Mouse (Mus musculus): ENCODE measurements around the gene Dpm1.

Dpm1 gene

DNA sequence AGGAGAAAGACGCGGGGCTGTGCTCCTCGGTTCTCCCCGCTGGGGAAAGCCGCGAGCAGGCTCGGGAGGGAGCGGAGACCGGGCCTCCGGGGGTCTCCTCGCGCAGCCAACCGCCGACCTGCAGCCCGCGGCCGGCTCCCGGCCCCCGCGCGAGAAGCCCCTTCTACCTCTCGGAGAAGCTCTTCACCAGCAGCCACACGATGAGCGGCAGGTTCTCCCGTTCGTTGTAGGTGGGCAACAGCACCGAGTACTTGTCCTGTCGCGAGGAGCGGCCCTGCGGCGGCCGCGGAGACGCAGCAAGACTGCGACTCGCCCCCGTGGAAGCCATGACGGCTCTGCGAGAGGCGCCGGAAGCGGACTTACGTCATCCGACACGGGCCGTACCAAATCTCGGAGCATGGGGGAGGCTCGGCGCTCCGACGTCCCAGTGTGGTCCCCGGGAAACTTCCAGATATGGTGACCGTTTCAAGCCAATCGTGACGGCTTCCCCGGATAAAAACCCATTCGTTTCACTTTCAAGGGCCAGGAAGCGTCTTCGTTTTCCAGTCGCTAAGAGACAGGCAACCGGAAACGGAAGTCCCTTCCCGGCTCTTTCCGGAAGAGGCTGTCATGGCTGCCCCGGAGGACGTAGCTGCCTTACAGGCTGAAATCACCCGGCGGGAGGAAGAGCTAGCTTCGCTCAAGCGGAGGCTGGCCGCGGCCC is at the start of gene Dpm1, which contains the start of the genes Gm20716 and Mocs3:
Gene Dpm1, minus strand, starts transcription at position 566 of the 703 bp plus-strand sequence.
Gene Gm20716, minus strand, starts transcription at position 339 of the 703 bp plus-strand sequence.
Gene Mocs3, plus strand, starts transcription at position 597 of the 703 bp plus-strand sequence.
- DNase-seq (ENCODE audit: extremely low spot score, low spot score) = peak; percentile 96

DNA sequence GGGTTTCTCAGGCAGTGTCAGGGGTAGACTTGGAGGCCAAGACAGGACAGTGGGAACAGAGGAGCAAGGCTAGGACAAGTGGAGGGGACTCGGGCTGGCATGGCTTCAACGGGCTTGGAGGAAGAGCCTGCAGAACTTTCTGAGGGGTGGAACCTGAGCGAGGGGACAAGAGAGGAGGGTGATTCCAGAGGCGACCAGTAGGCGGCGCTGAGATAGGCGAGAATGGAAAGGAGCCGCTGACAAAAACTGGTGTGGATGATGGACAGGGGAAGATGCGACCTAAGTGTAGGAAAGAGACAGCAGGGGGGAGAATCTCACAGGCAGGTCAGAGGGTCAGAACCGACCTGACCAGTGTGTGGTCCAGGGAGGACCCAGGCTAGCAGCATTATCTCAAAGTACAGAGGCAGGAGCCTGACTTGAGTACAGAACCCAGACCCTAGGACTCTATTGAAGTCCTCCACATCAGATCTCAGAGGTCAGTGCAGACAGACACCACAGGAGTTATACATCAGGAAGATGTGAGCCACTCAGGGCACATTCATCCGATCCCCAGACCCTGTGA is 44.1 kb upstream of the Dpm1 start:
- DNase-seq (ENCODE audit: extremely low spot score, low spot score) = peak; percentile 80

DNA sequence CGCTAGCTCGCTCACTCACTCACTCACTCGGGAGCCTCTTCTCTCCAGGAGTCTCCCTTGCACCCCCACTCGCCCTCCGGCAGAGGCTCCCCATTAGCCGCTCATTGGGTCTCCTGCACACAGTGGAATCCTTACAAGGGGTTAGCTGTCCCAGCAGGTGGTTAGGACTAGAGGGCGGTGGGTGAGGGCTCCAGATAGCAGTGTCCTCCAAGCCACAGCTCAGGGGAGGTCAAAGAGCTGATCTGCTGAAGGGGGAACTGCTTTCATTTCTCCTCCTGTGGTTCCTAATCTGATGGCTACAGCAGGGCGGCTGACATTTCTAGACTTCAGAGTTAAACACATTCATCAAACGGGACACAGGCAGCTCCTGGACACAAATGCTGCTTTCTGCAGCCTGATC is 43.0 kb upstream of the Dpm1 start:
- DNase-seq (ENCODE audit: extremely low spot score, low spot score) = no peak

DNA sequence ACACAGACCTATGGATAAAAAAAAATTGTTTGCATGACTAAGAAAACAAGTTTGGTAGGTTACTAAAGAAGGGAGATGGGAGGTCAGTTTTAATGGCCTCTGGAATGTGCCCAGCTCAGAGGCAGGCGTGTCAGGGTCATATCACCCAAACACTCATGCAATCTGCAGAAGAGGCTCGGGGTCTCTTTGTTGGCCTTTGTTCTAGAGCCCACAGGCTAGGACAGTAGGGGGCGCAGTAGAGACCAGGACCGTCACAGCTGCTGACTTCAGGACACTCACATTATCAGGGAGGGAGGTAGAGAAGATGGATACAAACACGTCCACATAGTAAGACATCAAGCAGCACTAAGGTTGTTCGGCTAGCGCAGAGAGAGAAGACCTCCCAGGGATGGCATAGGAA is 37.6 kb upstream of the Dpm1 start:
- DNase-seq (ENCODE audit: extremely low spot score, low spot score) = peak; percentile 63

DNA sequence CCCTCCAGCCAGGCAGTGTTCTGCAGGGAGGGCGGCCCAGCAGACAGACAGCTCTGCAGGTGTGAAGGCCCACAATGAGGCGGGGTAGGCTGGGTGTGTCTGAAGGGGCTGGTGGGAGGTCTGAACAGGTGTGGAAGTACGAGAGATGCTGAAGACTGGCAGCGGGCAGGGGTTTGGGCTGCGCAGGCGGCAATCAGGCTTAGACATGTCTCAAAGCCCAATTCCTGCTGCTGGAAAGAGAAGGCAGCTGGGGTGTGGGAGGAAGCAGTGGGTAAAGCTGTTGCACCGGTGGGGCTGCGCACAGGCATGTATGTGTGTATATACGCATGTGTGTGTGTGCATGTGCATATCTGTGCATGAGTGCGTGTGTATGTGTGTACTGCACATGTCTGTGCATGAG is 30.5 kb upstream of the Dpm1 start:
- no peak for DNase-seq (ENCODE audit: extremely low spot score, low spot score)

DNA sequence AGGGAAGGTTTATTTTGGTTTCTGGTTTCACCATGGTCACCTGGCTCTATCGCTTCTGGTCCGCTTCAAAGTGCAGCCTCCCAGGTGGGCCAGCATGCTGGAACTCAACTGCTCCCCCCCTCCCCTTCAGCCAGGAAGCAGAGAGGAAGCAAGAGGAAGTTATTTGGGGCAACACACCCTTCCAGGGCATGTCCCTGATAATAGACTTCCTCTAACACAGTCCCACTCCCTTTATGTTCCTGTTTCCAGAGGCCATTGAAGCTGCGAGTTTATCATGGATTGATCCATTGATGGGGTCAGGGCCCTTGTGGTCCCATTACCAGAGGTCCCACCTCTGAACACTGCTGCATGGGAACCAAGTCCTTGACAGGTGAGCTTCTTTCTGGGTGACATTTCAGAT is 29.7 kb upstream of the Dpm1 start:
- DNase-seq (ENCODE audit: extremely low spot score, low spot score) = no peak

DNA sequence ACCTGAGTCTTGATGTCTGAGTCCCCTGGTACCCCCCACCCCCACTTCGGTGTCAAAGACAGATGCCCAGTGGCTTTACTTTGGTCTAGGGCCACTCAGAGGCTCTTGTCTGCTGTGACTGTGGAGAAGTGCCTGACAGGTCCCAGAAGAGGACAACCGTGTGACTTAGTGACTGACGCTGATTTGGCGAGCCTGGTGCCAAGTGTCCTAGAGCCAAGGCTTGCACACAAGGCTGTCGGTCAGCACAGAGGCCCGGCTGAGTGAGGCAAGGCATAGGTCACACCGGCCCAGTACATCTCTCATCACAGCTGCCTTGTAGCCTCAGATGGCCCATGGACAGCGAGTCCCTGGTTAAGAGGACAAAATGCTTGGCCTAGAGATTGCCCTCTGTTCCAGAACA is 28.7 kb upstream of the Dpm1 start:
- no peak for DNase-seq (ENCODE audit: extremely low spot score, low spot score)

DNA sequence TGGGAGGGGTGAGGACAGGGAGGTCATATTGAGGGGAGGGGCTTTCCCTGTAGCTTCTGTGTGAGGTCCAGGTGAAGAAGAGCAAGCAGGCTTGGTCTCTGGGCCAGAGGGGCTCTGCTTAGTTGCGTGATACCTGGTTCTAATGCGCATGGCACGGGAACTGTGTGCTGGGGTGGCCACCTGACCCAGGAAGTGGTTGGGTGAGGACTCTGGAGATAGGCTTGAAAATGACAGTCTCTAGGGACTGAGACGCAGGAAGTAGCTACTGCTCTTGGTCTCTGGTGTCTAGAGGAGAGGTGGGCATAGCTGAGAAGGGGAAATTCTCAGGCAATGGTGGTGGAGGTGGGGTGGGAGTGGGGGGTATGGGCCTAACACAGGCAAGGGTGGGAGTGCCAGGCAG is 26.8 kb upstream of the Dpm1 start:
- no peak for DNase-seq (ENCODE audit: extremely low spot score, low spot score)

DNA sequence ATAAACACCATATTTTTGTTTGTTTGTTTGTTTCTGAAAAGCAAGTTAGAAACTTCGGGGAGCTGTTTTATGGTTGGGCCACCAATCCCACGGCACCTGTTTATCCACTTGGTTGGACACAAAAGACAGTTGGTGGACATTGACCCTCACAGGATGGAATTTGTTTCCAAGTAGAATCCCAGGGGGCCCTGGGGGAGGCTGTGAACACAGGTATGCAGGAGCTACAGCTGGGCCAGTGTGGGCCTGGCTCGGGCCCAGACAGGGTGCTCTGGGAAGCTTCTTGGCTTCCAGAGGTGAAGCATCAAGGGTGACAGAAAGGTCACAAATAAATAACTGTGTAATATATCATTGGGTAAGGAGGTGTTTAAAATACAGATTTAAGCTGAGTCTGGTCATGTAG is 26.1 kb upstream of the Dpm1 start:
- DNase-seq (ENCODE audit: extremely low spot score, low spot score) = no peak

DNA sequence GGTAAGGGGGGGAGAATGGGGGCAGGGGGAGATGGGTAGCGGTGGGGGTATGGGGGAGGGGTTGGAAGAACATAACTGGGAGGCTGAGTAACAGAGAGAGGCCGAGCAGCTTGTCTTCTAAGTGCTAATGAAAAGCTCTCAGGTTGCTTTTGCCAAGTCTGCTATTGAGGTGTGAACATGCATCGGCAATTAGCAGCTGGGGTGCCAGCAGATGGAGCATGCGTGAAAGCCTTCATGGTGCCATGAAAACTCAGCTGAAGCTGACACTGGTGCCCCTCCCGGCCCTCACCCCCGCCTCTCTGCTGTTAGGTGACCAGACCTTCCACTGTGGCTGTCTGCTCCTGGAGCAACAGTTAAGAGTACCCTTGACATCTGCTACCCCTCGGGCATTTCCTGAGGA is 23.4 kb upstream of the Dpm1 start:
- DNase-seq (ENCODE audit: extremely low spot score, low spot score) = no peak

DNA sequence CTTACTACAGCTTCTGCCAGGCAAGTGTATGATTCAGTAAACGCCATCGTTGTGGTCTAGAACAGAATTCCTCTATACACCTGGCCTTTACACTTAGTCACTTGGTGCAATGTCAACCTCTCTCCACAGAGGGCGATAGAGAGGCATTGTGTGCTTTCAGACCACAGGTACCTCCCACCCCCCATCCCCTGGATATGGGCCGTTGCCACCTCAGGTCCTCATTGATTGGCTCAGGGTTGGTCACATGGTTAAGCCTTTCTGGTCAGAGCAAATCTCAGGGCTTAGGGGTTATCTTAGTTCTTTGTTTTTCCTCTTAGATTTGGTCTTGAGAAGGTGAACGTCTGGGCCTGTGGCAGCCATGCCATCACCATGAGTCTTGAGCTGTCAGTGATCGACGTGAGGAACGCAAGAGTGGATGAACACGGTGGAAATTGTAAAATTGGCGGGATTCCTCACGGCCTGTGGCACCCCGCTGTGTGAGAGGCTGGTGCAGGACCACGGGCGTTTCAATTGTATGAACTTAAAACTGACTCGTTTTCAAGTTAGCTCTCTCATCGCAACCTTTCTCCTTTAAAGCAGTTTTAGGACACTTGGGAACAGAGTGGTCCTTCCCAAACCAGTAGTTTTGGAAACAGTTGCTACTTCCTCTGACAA is 22.4 kb upstream of the Dpm1 start:
- peak; percentile 56 for DNase-seq (ENCODE audit: extremely low spot score, low spot score)

DNA sequence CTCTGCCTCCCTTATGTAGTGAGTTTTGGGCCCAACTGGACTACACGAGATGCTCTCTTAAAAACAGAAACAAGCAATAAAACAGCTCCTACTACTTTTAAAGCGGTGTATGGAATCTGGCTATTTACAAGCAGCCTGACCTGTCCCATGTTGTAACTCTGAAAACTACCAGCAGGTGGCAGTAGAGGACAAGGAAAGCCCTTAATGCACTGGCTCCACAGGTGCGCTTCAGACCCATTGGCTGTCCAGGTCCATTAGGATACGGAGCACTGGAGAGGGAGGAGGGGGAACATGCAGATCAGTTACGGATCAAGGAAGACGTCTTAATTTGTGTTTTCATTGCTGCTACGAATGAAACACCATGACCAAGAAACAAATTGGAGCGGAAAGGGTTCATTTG is 19.9 kb upstream of the Dpm1 start:
- peak; percentile 89 for DNase-seq (ENCODE audit: extremely low spot score, low spot score)

DNA sequence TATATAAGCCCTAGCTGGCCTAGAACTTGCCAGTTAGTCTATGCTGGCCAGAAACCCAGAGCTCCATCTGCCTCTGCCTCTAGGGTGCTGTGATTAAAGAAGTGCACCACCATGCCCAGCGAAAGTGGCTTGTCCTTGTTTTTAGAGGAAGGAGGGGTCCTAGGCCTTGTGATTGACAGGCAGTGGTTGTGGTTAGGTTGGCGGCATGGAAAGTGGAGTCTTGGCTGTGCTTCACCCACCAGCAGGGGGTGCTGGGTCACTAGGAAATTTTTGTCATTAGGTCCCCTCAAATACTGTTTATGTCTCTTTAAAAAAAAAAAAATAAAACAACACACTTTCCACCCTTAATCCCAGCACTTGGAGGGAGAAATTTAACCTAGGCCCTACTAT is 18.5 kb upstream of the Dpm1 start:
- DNase-seq (ENCODE audit: extremely low spot score, low spot score) = no peak

DNA sequence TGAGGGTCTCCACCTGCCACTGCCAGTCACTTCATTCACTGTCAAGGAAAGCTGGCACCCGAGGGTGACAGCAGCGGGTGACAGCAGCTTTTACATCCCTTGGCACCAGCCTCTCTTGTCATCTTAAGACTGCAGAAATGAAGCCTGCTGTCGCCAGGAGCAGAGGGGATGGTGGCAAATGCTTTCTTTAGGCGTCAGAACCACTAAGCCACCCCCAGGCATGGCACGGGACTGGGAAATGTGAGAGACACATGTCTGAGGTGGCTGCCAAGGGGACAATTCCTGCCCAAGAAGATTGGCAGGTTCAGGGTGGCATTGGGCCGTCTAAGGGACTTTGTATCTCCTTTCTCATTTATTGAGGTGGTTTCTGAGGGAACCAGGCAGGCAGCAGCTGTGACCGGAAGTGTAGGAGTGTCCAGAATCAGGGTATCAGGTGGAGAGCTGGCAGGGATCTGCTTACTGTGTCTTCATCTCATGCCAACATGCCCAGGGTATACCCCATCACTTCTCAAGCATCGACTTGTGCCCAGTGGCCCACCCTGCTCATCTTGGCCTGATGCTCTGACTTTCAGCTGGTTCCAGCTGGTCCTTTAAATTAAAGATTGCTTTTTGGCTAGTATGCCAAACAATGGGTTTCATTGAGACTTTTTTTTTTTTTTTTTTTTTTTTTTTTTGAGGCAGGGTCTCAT is 17.9 kb upstream of the Dpm1 start:
- no peak for DNase-seq (ENCODE audit: extremely low spot score, low spot score)

DNA sequence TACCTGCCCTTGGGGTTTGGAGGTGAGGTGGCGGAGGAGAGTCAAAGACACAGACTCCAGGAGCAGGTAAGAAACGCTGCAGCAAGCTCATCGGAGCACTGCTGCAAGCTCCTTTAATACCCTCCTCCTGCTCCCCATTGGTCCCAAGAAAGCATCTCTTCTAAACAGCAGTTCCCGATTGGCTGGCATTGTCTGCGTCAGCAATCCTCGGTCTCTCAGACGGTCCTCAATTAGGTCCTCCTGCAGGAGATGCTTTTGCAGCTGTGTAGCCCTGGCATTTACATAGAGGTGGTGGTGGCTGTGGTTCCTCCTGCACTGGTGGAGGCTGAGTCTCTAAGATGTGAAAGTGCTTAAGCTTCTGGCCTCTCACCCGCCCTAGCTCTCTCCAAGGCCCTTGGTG is 15.2 kb upstream of the Dpm1 start:
- DNase-seq (ENCODE audit: extremely low spot score, low spot score) = no peak

DNA sequence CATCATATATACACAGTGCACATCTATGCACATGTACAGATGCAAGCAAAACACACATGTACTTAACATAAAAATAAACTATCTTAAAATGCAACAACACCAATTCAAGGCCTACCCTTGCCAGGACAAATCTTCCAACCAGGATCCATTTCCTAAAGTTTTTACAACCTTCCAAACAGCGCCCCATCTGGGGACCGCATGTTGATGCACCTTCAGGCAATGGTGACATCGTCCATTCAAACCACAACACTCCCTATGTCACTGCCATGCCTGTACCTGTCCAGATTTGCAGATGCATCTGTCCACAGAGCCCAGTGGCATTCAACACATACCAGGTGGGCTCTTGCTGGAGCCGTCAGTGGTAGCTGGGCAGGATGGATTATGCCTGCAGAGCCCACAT is 12.9 kb upstream of the Dpm1 start:
- DNase-seq (ENCODE audit: extremely low spot score, low spot score) = no peak

DNA sequence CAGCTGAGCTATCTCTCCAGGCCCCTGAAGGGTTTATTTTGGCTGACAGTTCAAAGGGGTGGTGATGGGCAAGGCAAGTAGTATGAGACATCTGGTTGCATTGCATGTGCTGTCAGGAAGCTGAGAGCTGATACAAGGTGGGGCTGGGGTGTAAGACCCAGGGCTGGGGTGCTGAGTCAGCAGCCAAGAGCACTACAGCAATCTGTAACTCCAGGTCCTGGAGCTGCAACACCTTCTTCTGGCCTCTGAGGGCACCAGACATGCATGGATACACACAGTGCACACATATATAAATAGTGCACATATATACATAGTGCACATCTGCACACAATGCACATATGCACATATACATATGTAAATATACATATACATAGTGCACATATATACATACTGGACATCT is 12.4 kb upstream of the Dpm1 start:
- DNase-seq (ENCODE audit: extremely low spot score, low spot score) = no peak

DNA sequence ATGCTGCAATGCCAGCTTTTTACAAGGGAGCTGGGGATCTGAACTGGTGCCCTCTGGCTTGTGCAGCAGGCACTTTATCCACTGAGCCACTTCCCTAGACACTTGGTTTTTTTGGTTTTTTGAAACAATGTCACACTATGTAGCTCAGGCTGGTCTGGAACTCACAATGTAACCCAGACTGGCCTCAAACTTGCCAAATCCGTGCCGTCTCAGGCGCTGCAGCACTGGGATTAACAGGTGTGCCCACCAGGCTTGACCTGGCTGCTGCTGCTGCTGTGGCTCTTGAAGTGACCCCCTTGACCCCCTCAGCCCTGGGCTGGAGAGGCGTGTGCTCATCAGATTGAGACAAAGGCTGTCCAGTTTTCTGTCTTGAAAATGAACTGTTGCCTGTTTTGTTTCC is 7.9 kb upstream of the Dpm1 start:
- DNase-seq (ENCODE audit: extremely low spot score, low spot score) = no peak

DNA sequence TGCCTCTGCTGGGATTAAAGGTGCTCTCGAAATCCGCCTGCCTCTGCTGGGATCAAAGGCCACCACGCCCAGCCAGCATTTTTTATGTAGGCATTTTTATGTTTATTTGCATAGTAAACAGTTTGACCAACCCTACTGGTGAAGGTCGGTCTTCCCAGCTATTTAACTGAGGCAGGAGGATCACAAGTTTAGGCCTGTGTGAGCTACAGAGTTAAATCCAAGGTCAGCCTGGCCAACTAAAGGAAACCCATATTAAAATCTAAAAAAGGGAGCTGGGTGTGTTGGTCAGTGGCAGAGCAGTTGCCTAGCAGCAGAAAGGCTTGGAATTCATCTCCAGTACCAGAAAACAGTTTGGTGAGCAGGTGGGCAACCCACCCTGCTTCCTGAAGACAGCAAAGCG is 2.9 kb upstream of the Dpm1 start:
- DNase-seq (ENCODE audit: extremely low spot score, low spot score) = no peak

DNA sequence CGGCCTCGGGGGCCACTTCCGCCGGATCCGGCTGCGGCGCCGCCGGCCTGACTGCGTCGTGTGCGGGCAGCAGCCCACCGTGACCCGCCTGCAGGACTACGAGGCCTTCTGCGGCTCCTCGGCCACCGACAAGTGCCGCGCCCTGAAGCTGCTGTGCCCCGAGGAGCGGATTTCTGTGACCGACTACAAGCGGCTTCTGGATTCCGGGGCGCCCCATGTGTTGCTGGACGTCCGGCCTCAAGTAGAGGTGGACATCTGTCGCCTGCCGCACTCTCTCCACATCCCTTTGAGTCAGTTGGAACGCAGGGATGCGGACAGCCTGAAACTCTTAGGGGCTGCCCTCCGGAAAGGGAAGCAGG is 1.1 kb upstream of the Dpm1 start:
- no peak for DNase-seq (ENCODE audit: extremely low spot score, low spot score)

DNA sequence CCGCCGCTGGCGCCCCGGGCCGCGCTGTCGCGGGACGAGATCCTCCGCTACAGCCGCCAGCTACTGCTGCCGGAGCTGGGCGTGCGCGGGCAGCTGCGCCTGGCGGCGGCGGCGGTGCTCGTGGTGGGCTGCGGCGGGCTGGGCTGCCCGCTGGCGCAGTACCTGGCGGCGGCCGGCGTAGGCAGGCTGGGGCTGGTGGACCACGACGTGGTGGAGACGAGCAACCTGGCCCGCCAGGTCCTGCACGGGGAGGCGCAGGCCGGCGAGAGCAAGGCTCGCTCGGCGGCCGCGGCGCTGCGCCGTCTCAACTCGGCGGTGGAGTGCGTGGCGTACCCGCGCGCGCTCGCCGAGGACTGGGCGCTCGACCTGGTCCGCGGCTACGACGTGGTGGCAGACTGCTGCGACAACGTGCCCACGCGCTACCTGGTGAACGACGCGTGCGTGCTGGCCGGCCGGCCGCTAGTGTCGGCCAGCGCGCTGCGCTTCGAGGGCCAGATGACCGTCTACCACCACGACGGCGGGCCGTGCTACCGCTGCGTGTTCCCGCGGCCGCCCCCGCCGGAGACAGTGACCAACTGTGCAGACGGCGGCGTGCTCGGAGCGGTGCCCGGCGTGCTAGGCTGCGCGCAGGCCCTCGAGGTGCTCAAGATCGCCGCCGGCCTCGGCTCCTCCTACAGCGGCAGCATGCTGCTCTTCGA is 531 bp upstream of the Dpm1 start:
- DNase-seq (ENCODE audit: extremely low spot score, low spot score) = peak; percentile 28
